In the genomic region with DNA sequence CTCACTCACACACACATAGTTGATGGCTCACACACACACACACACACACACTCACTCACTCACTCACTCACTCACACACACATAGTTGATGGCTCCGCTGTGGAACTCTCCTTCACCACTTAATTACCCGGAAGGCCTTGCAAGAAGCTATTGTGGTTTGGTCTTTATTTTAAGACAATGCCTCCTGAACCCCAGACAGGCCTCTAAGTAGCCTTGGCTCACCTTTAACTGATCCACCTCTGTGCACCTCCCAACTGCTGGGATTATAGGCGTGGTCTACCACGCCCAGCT, we compare ENCODE assay signal across 8 mouse cellular contexts. TPM values are rescaled to one million over a fixed set of nuclear protein-coding genes. Genes with fewer than 3 reads are reported as not detected.
A peak's percentile ranks its signal among the peaks of the same experiment; 100 is the strongest.
DNase-seq lines count a peak whose midpoint lies in the region; ATAC-seq and TF ChIP-seq lines count a peak whose summit lies in the region.

No protein-coding gene starts in this region.

- no peaks in the 10 kb centered on the region for H3K36me3 ChIP-seq in heart, adult 2 months (ENCODE audit: control insufficient read depth, insufficient read depth, low read length)
- peaks cover 6% of the 10 kb centered on the region; the same call in 1 of the 2 replicates for H3K36me3 ChIP-seq in E14TG2a.4 (ENCODE audit: insufficient read depth, low read length)
- H3K36me3 ChIP-seq in forebrain, embryonic 16.5 days (ENCODE audit: control insufficient read depth, insufficient read depth) = no peaks in the 10 kb centered on the region
- H3K36me3 ChIP-seq in liver, embryonic 15.5 days (replicated peaks) = no peaks in the 10 kb centered on the region

- 32% methylated on average over 4 of the region's 4 CpGs for WGBS in heart, adult 2 months
- 16% methylated on average over 4 of the region's 4 CpGs for WGBS in forebrain, embryonic 16.5 days
- 23% methylated on average over 4 of the region's 4 CpGs for WGBS in liver, embryonic 15.5 days (ENCODE audit: insufficient replicate concordance)

- no peaks in the 10 kb centered on the region for H3K27me3 ChIP-seq in heart, adult 2 months (ENCODE audit: control insufficient read depth, insufficient read depth, low read length)
- peaks cover 39% of the 10 kb centered on the region for H3K27me3 ChIP-seq in E14TG2a.4 (ENCODE audit: insufficient read depth, low read length)
- peaks cover 34% of the 10 kb centered on the region for H3K27me3 ChIP-seq in forebrain, embryonic 16.5 days (replicated peaks; ENCODE audit: control insufficient read depth, insufficient read depth, low read length)
- peaks cover 33% of the 10 kb centered on the region for H3K27me3 ChIP-seq in liver, embryonic 15.5 days

- H3K9me3 ChIP-seq in E14TG2a.4 (ENCODE audit: low read length) = peaks cover 9% of the 10 kb centered on the region
- no peaks in the 10 kb centered on the region for H3K9me3 ChIP-seq in forebrain, embryonic 16.5 days (ENCODE audit: control insufficient read depth, low read length)
- no peaks in the 10 kb centered on the region for H3K9me3 ChIP-seq in liver, embryonic 15.5 days (replicated peaks)

- intact Hi-C loops in heart, adult 2 months (cut with DNase I) = loop anchor here (2.0 kb wide), 1 partner anchor 199 kb away; no protein-coding TSS in a partner anchor
- intact Hi-C loops in heart, postnatal 25 days (cut with DNase I) = no loop called here

- peak overlapping the region; percentile 72 for H3K9ac ChIP-seq in heart, adult 2 months (ENCODE audit: low read depth, low read length)
- H3K9ac ChIP-seq in forebrain, embryonic 16.5 days (replicated peaks; ENCODE audit: low read depth, low read length) = no peak overlapping the region
- H3K9ac ChIP-seq in liver, embryonic 15.5 days = peak overlapping the region; percentile 97; the same call in 1 of the 2 replicates

- ATAC-seq in forebrain, embryonic 16.5 days = no peak
- ATAC-seq in liver, embryonic 15.5 days (ENCODE audit: insufficient read depth) = no peak

- TF ChIP-seq POLR2A in heart, adult 2 months (IDR thresholded peaks at IDR 0.05; ENCODE audit: insufficient read depth, low read depth, low read length) = no peak

- DNase-seq in heart, adult 2 months = no peak
- no peak for DNase-seq in heart, postnatal 25 days (ENCODE audit: low spot score)
- DNase-seq in layer of hippocampus, adult 11-12 months (ENCODE audit: low spot score) = no peak
- no peak for DNase-seq in urinary bladder, postnatal 36 days (ENCODE audit: low spot score in 2 of 2)
- DNase-seq in thymus, postnatal 4 days = no peak

- no peak overlapping the region for H3K27ac ChIP-seq in heart, adult 2 months
- H3K27ac ChIP-seq in forebrain, embryonic 16.5 days (ENCODE audit: low read length) = no peak overlapping the region
- peak overlapping the region; percentile 88 for H3K27ac ChIP-seq in liver, embryonic 15.5 days (replicated peaks)

- H3K4me1 ChIP-seq in heart, adult 2 months (ENCODE audit: control insufficient read depth, insufficient read depth, low read length) = peaks cover 3% of the 10 kb centered on the region; the same call in 1 of the 2 replicates
- peaks cover 39% of the 10 kb centered on the region for H3K4me1 ChIP-seq in E14TG2a.4 (replicated peaks; ENCODE audit: low read depth, low read length)
- H3K4me1 ChIP-seq in forebrain, embryonic 16.5 days (replicated peaks; ENCODE audit: control insufficient read depth, insufficient read depth, low read length) = peaks cover 9% of the 10 kb centered on the region
- peaks cover 45% of the 10 kb centered on the region for H3K4me1 ChIP-seq in liver, embryonic 15.5 days (replicated peaks)

- no peak overlapping the region for H3K4me3 ChIP-seq in heart, adult 2 months
- H3K4me3 ChIP-seq in E14TG2a.4 (replicated peaks; ENCODE audit: low read length) = peak overlapping the region; percentile 83
- no peak overlapping the region; the same call in 1 of the 2 replicates for H3K4me3 ChIP-seq in forebrain, embryonic 16.5 days (replicated peaks; ENCODE audit: low read length)
- peak overlapping the region; percentile 96 for H3K4me3 ChIP-seq in liver, embryonic 15.5 days (replicated peaks)

- H3K4me2 ChIP-seq in forebrain, embryonic 16.5 days (ENCODE audit: low read length) = peak overlapping the region; percentile 98
- H3K4me2 ChIP-seq in liver, embryonic 15.5 days = peak overlapping the region; percentile 88

- TF ChIP-seq CTCF in heart, adult 2 months (IDR thresholded peaks at IDR 0.05) = no peak
- no peak for TF ChIP-seq CTCF in E14TG2a.4 (conservative IDR thresholded peaks at IDR 0.05; ENCODE audit: low read length)

- H3K79me2 ChIP-seq in heart, adult 2 months (replicated peaks; ENCODE audit: control insufficient read depth, insufficient read depth, low read length) = no peaks in the 10 kb centered on the region

- no peak for TF ChIP-seq EP300 in heart, adult 2 months (IDR thresholded peaks at IDR 0.05; ENCODE audit: insufficient read depth, low read depth, low read length)

RNA-seq across cellular contexts. Expression of a gene that starts 0.8 kb away (rescaled TPM):
- total RNA-seq in heart, adult 2 months (2021) = 10 to 100 TPM; 14.9 to 96.7 TPM
- 3.9 and 20.8 TPM in 2 replicates for polyA plus RNA-seq in heart, adult 2 months (2012; rRNA removed)
- 10 to 100 TPM; 28.5 to 62.1 TPM for total RNA-seq in heart, postnatal 25 days (2021)
- polyA plus RNA-seq in forebrain, embryonic 16.5 days (2015; fragmentation: Nextera tagmentation; extraction: Ambion mirVana) = 3.5 and 5.1 TPM in 2 replicates
- 94.2 and 107 TPM in 2 replicates for polyA plus RNA-seq in liver, embryonic 15.5 days (2015; fragmentation: Nextera tagmentation; extraction: Ambion mirVana)

Comparison
In these comparisons a context has a peak if more than half of its experiments do, and no peak if none do; other contexts are left out.
1. H3K4me3 ChIP-seq: peak in E14TG2a.4 (single experiment) and liver, embryonic 15.5 days (single experiment); none in heart, adult 2 months (single experiment) and forebrain, embryonic 16.5 days (single experiment).